Mouse (Mus musculus) testis, adult 2 months (tissue): Measurements from ENCODE around the gene Plin4. TPM values are rescaled to one million over a fixed set of nuclear protein-coding genes. Genes with fewer than 3 reads are reported as not detected.
"Not testable (repeated sequence)": the region's sequence is repeated elsewhere in the genome, so short reads cannot be mapped to it uniquely, and the experiment has no call there.

Experiments used
- H3K27ac ChIP-seq: fragments of 200-500 bp; 2 replicates; pipeline ENCODE4 v1.5.1; 2012; ENCODE audit warnings: low read depth, low read length; ENCODE audit not compliant: control insufficient read depth, insufficient read depth
- H3K27me3 ChIP-seq: fragments of 200-500 bp; 2 replicates; pipeline ENCODE4 v1.6.1; 2012; ENCODE audit warnings: mild to moderate bottlenecking, low read length, moderate library complexity; ENCODE audit not compliant: control insufficient read depth, insufficient read depth
- H3K36me3 ChIP-seq: fragments of 200-500 bp; 2 replicates; pipeline ENCODE4 v1.6.1; 2012; ENCODE audit warnings: mild to moderate bottlenecking, low read length; ENCODE audit not compliant: control insufficient read depth, insufficient read depth
- H3K4me1 ChIP-seq: fragments of 200-500 bp; 2 replicates; pipeline ENCODE4 v1.6.1; 2012; ENCODE audit warnings: low read length; ENCODE audit not compliant: control insufficient read depth, insufficient read depth
- H3K4me3 ChIP-seq: fragments of 200-500 bp; 2 replicates; pipeline ENCODE4 v1.5.1; 2012; ENCODE audit warnings: low read depth, mild to moderate bottlenecking, low read length, moderate library complexity, mixed read lengths; ENCODE audit not compliant: control insufficient read depth
- CTCF ChIP-seq: fragments of 200-500 bp; IDR thresholded peaks from 2 replicates; pipeline ENCODE4 v1.5.1; 2012; ENCODE audit warnings: low read depth, mild to moderate bottlenecking, inconsistent platforms, low read length, moderate library complexity; ENCODE audit not compliant: control insufficient read depth, insufficient read depth, insufficient replicate concordance
- POLR2A ChIP-seq: fragments of 200-500 bp; IDR thresholded peaks from 2 replicates; pipeline ENCODE4 v1.6.1; 2012; ENCODE audit warnings: low read depth, mild to moderate bottlenecking, inconsistent platforms, low read length, moderate library complexity; ENCODE audit not compliant: control insufficient read depth
- polyA plus RNA-seq: library from polyadenylated mRNA; depleted of rRNA; stranded (reverse); fragments of >200 nt; gene quantifications from 2 replicates; pipeline ENCODE4 v1.2.3, GENCODE M21; 2012

Gene Plin4
- polyA plus RNA-seq, 1 experiment: 1.5 TPM

GRCm38 (mm10) chr17:56092794-56093193, 16.8 kb downstream of the Plin4 start:
- Histone ChIP-seq H3K27me3 (no peaks in the 10 kb centered on the region), H3K27ac (peak overlapping the region; percentile 65), H3K4me3 (no peak overlapping the region), H3K4me1 (no peaks in the 10 kb centered on the region), H3K36me3 (peaks cover 3% of the 10 kb centered on the region)
- no peak for TF ChIP-seq CTCF
- no peak for TF ChIP-seq POLR2A

DNA sequence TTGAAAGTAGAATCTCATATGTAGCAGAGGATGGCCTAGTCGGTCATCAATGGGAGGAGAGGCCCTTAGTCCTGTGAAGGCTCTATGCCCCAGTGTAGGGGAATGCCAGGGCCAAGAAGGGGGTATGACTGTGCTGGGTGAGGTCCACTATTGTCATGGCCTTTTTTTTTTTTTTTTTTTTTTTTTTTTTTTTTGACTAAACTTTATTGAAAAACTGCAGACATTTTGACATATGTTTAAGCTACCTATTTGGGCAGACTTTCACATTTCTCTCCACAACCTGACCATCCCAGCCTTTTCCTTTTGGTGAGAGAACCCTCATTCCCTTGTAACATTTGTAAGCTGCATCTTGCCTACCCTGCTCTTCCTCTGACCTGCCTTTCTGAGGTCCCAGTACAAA, 17.3 kb downstream of the Plin4 start:
- TF ChIP-seq CTCF (no peak), POLR2A (no peak)
- Histone ChIP-seq H3K4me3 (no peak overlapping the region), H3K27ac (peak overlapping the region; percentile 5), H3K36me3 (peaks cover 3% of the 10 kb centered on the region), H3K4me1 (no peaks in the 10 kb centered on the region), H3K27me3 (no peaks in the 10 kb centered on the region)

GRCm38 (mm10) chr17:56080781-56081585, 28.6 kb downstream of the Plin4 start:
- Histone ChIP-seq H3K4me3 (peak overlapping the region; percentile 100), H3K27ac (no peak overlapping the region), H3K36me3 (peaks cover 3% of the 10 kb centered on the region), H3K4me1 (peaks cover 11% of the 10 kb centered on the region), H3K27me3 (no peaks in the 10 kb centered on the region)
- no peak for TF ChIP-seq POLR2A
- TF ChIP-seq CTCF: no peak

DNA sequence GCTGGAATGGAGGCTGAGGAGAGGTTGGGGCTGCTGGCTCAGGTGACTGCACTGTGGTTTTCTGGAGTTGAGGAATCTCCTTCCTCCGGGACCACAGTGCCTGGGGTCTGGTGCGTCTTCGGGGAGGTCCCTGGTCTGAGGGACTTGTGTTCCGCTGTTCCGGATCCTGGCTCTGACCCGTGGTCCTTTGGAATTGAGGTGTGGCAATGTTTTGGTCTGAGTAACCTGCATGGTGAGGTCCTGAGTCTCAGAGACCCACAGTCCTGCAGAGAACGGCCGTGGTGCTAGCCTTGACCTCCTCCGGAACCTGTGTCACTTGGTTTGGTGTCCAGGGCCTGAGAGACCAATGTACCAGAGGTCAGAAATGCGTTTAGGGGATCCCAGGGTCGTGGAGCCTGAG, 29.7 kb downstream of the Plin4 start:
- H3K4me1 ChIP-seq: peaks cover 11% of the 10 kb centered on the region
- H3K27ac ChIP-seq: peak overlapping the region; percentile 78; the same call in 1 of the 2 replicates
- H3K36me3 ChIP-seq: peaks cover 3% of the 10 kb centered on the region
- TF ChIP-seq POLR2A (no peak), CTCF (no peak)
- H3K27me3 ChIP-seq: no peaks in the 10 kb centered on the region
- peak overlapping the region; percentile 100 for H3K4me3 ChIP-seq

GRCm38 (mm10) chr17:56078880-56079795, 30.5 kb downstream of the Plin4 start, which contains the start of gene Hdgfl2:
Gene Hdgfl2 (plus strand): TSS chr17:56079634.
- Histone ChIP-seq H3K4me1 (peaks cover 11% of the 10 kb centered on the region), H3K27ac (peak within 1 kb of the TSS; percentile 97), H3K4me3 (peak within 1 kb of the TSS; percentile 100), H3K27me3 (no peaks in the 10 kb centered on the region), H3K36me3 (peaks cover 3% of the 10 kb centered on the region)
- 0 out of 2 replicates have a peak, but pooled peaks have one; percentile 0 for TF ChIP-seq CTCF
- peak; percentile 90 for TF ChIP-seq POLR2A

- Histone ChIP-seq H3K4me1 (peaks cover 13% of the 10 kb centered on the region), H3K27ac (peak overlapping the region; percentile 60; the same call in 1 of the 2 replicates), H3K4me3 (peak overlapping the region; percentile 100)
- not testable (repeated sequence) for H3K36me3 ChIP-seq, H3K27me3 ChIP-seq
Observed at GRCm38 (mm10) chr17:56078361-56078760, 31.2 kb downstream of the Plin4 start.

GRCm38 (mm10) chr17:56077523-56077922, 32.1 kb downstream of the Plin4 start:
- Histone ChIP-seq H3K27me3 (no peaks in the 10 kb centered on the region), H3K36me3 (peaks cover 4% of the 10 kb centered on the region; the same call in 1 of the 2 replicates), H3K4me3 (peak overlapping the region; percentile 61), H3K4me1 (peaks cover 13% of the 10 kb centered on the region), H3K27ac (no peak overlapping the region)
- TF ChIP-seq CTCF: no peak
- TF ChIP-seq POLR2A: no peak
